16 mouse cellular contexts compared by ENCODE assay signal in genomic region chr15:30595507-30595906, GRCm38 (mm10).
"Had no signal": no experiment of that assay in that cellular context is flagged by ENCODE, and none has a peak within 500 bp of the region (broad histone marks: within the 10 kb centered on the region; RNA-seq: fewer than 3 reads in every experiment).

No protein-coding gene starts in this region.

- H3K36me3 ChIP-seq: lung, embryonic 15.5 days; midbrain, embryonic 13.5 days; midbrain, embryonic 15.5 days; neural tube, embryonic 12.5 days had no signal

- H3K27ac ChIP-seq: lung, embryonic 15.5 days; macrophage; midbrain, embryonic 13.5 days; midbrain, embryonic 15.5 days; neural tube, embryonic 12.5 days had no signal

- DNase-seq: liver, postnatal 0 days; lung, adult 2 months; lung, postnatal 14 days; lung, postnatal 36 days; right cerebral cortex, postnatal 14 days; thymus, adult 18-20 months; thymus, postnatal 14 days; thymus, postnatal 36 days had no signal

- H3K9ac ChIP-seq: liver, postnatal 0 days; lung, embryonic 15.5 days; midbrain, embryonic 13.5 days; midbrain, embryonic 15.5 days; neural tube, embryonic 12.5 days had no signal

- H3K4me2 ChIP-seq: lung, embryonic 15.5 days; midbrain, embryonic 11.5 days; midbrain, embryonic 13.5 days; midbrain, embryonic 15.5 days; neural tube, embryonic 12.5 days had no signal

- H3K4me3 ChIP-seq: lung, embryonic 15.5 days; megakaryocyte, embryonic 14.5 days; midbrain, embryonic 13.5 days; midbrain, embryonic 15.5 days; neural tube, embryonic 12.5 days had no signal

- H3K9me3 ChIP-seq: megakaryocyte, embryonic 14.5 days; midbrain, embryonic 13.5 days; midbrain, embryonic 15.5 days; neural tube, embryonic 12.5 days had no signal

- H3K27me3 ChIP-seq: lung, embryonic 15.5 days; megakaryocyte, embryonic 14.5 days; midbrain, embryonic 13.5 days; midbrain, embryonic 15.5 days; neural tube, embryonic 12.5 days had no signal

- ATAC-seq: liver, postnatal 0 days; lung, postnatal 0 days; midbrain, embryonic 13.5 days; midbrain, embryonic 15.5 days had no signal

- H3K4me1 ChIP-seq: lung, embryonic 15.5 days; megakaryocyte, embryonic 14.5 days; midbrain, embryonic 13.5 days; midbrain, embryonic 15.5 days; neural tube, embryonic 12.5 days had no signal
